11 mouse cellular contexts compared by ENCODE assay signal in genomic region chr9:101261989-101262571, GRCm38 (mm10). TPM values are rescaled to one million over a fixed set of nuclear protein-coding genes. Genes with fewer than 3 reads are reported as not detected.
DNase-seq lines count a peak whose midpoint lies in the region; ATAC-seq and TF ChIP-seq lines count a peak whose summit lies in the region.
"Had no signal": no experiment of that assay in that cellular context is flagged by ENCODE, and none has a peak within 500 bp of the region (broad histone marks: within the 10 kb centered on the region; RNA-seq: fewer than 3 reads in every experiment).

No protein-coding gene starts in this region.

- no peaks in the 10 kb centered on the region for H3K4me1 ChIP-seq in limb, embryonic 11.5 days (ENCODE audit: control insufficient read depth, insufficient read depth, low read length)
- H3K4me1 ChIP-seq in limb, embryonic 10.5 days, result peaks cover 10% of the 10 kb centered on the region
- H3K4me1 ChIP-seq in heart, embryonic 15.5 days (replicated peaks), result peaks cover 13% of the 10 kb centered on the region
- H3K4me1 ChIP-seq in stomach, postnatal 0 days (replicated peaks; ENCODE audit: control insufficient read depth, insufficient read depth), result no peaks in the 10 kb centered on the region
- H3K4me1 ChIP-seq in hindbrain, embryonic 10.5 days (replicated peaks), result peaks cover 5% of the 10 kb centered on the region; the same call in 1 of the 2 replicates

- TF ChIP-seq EP300 in stomach, postnatal 0 days (optimal IDR thresholded peaks at IDR 0.05), result no peak

- no peaks in the 10 kb centered on the region for H3K27me3 ChIP-seq in limb, embryonic 11.5 days (ENCODE audit: control insufficient read depth, insufficient read depth, low read length)
- no peaks in the 10 kb centered on the region for H3K27me3 ChIP-seq in limb, embryonic 10.5 days (ENCODE audit: low read depth, poor library complexity, severe bottlenecking)
- H3K27me3 ChIP-seq in heart, embryonic 15.5 days, result no peaks in the 10 kb centered on the region
- H3K27me3 ChIP-seq in stomach, postnatal 0 days (ENCODE audit: control insufficient read depth, insufficient read depth, low read length), result no peaks in the 10 kb centered on the region
- H3K27me3 ChIP-seq in hindbrain, embryonic 10.5 days (ENCODE audit: insufficient read depth, poor library complexity, severe bottlenecking), result no peaks in the 10 kb centered on the region
- H3K27me3 ChIP-seq: embryonic facial prominence, embryonic 13.5 days; limb, embryonic 12.5 days had no signal

- 61% methylated on average over 11 of the region's 11 CpGs for WGBS in limb, embryonic 11.5 days
- WGBS in limb, embryonic 10.5 days, result 61% methylated on average over 11 of the region's 11 CpGs
- 21% methylated on average over 11 of the region's 11 CpGs for WGBS in heart, embryonic 15.5 days
- 42% methylated on average over 11 of the region's 11 CpGs for whole genome bisulfite sequencing in stomach, postnatal 0 days
- 60% methylated on average over 11 of the region's 11 CpGs for WGBS in hindbrain, embryonic 10.5 days

- peak; percentile 17 for DNase-seq in limb, embryonic 11.5 days (ENCODE audit: low spot score)
- DNase-seq in limb, embryonic 10.5 days (ENCODE audit: low spot score), result no peak
- DNase-seq in adrenal gland, postnatal 36 days, result peak; percentile 82 to 85
- peak; percentile 92 to 95 for DNase-seq in kidney, postnatal 36 days
- no peak for DNase-seq in stomach, postnatal 0 days (ENCODE audit: low spot score)
- DNase-seq in hindbrain, embryonic 10.5 days (ENCODE audit: low spot score), result no peak

- no peak for TF ChIP-seq CTCF in stomach, postnatal 0 days (IDR thresholded peaks at IDR 0.05; ENCODE audit: low read depth)

- no peaks in the 10 kb centered on the region for H3K9me3 ChIP-seq in limb, embryonic 11.5 days (ENCODE audit: control insufficient read depth, low read length)
- H3K9me3 ChIP-seq in limb, embryonic 10.5 days (replicated peaks), result no peaks in the 10 kb centered on the region
- H3K9me3 ChIP-seq in heart, embryonic 15.5 days (replicated peaks), result no peaks in the 10 kb centered on the region
- H3K9me3 ChIP-seq in stomach, postnatal 0 days (ENCODE audit: control insufficient read depth, low read length), result no peaks in the 10 kb centered on the region
- H3K9me3 ChIP-seq in hindbrain, embryonic 10.5 days, result no peaks in the 10 kb centered on the region
- H3K9me3 ChIP-seq: embryonic facial prominence, embryonic 13.5 days; limb, embryonic 12.5 days had no signal

- H3K4me3 ChIP-seq in limb, embryonic 11.5 days (ENCODE audit: low read depth, low read length), result no peak overlapping the region
- H3K4me3 ChIP-seq in limb, embryonic 10.5 days, result no peak overlapping the region
- no peak overlapping the region for H3K4me3 ChIP-seq in heart, embryonic 15.5 days
- H3K4me3 ChIP-seq in stomach, postnatal 0 days (ENCODE audit: low read depth, low read length), result no peak overlapping the region
- H3K4me3 ChIP-seq in hindbrain, embryonic 10.5 days, result no peak overlapping the region
- H3K4me3 ChIP-seq: embryonic facial prominence, embryonic 13.5 days; limb, embryonic 12.5 days had no signal

- no peak overlapping the region for H3K27ac ChIP-seq in limb, embryonic 11.5 days (replicated peaks; ENCODE audit: low read depth, low read length)
- H3K27ac ChIP-seq in limb, embryonic 10.5 days, result no peak overlapping the region
- peak overlapping the region; percentile 61 for H3K27ac ChIP-seq in heart, embryonic 15.5 days
- H3K27ac ChIP-seq in stomach, postnatal 0 days (replicated peaks), result peak overlapping the region; percentile 56; the same call in 1 of the 2 replicates
- H3K27ac ChIP-seq in hindbrain, embryonic 10.5 days, result no peak overlapping the region
- H3K27ac ChIP-seq: embryonic facial prominence, embryonic 13.5 days; limb, embryonic 12.5 days had no signal

- H3K9ac ChIP-seq in limb, embryonic 11.5 days (ENCODE audit: low read length), result no peak overlapping the region
- no peak overlapping the region for H3K9ac ChIP-seq in heart, embryonic 15.5 days
- no peak overlapping the region for H3K9ac ChIP-seq in stomach, postnatal 0 days (ENCODE audit: low read length)
- H3K9ac ChIP-seq: embryonic facial prominence, embryonic 13.5 days; limb, embryonic 12.5 days had no signal

- no peak for ATAC-seq in limb, embryonic 11.5 days (ENCODE audit: insufficient number of reproducible peaks, low FRiP score, low TSS enrichment, low read depth)
- ATAC-seq in heart, embryonic 15.5 days (replicated peaks; ENCODE audit: insufficient number of reproducible peaks, insufficient read depth, low FRiP score, low read depth), result no peak
- peak; percentile 38; the same call in 1 of the 2 replicates for ATAC-seq in stomach, postnatal 0 days (ENCODE audit: low FRiP score, low TSS enrichment)
- no peak; the same call in 1 of the 2 replicates for ATAC-seq in megakaryocyte progenitor cell, adult 5-6 weeks (replicated peaks; ENCODE audit: poor library complexity)

- no peaks in the 10 kb centered on the region for H3K36me3 ChIP-seq in limb, embryonic 11.5 days (ENCODE audit: control insufficient read depth, insufficient read depth, low read length)
- no peaks in the 10 kb centered on the region for H3K36me3 ChIP-seq in limb, embryonic 10.5 days
- no peaks in the 10 kb centered on the region for H3K36me3 ChIP-seq in heart, embryonic 15.5 days
- no peaks in the 10 kb centered on the region for H3K36me3 ChIP-seq in stomach, postnatal 0 days (ENCODE audit: control insufficient read depth, insufficient read depth, low read length)
- no peaks in the 10 kb centered on the region for H3K36me3 ChIP-seq in hindbrain, embryonic 10.5 days
- H3K36me3 ChIP-seq: embryonic facial prominence, embryonic 13.5 days; G1E; limb, embryonic 12.5 days had no signal

- H3K4me2 ChIP-seq in limb, embryonic 11.5 days (ENCODE audit: low read depth, severe bottlenecking), result no peak overlapping the region
- peak overlapping the region; percentile 53 for H3K4me2 ChIP-seq in heart, embryonic 15.5 days
- peak overlapping the region; percentile 25; the same call in 1 of the 2 replicates for H3K4me2 ChIP-seq in stomach, postnatal 0 days (replicated peaks; ENCODE audit: low read depth)
- H3K4me2 ChIP-seq: embryonic facial prominence, embryonic 13.5 days; limb, embryonic 12.5 days had no signal

RNA-seq across cellular contexts. Expression of gene Ppp2r3a, which starts 10.5 kb away (rescaled TPM):
- polyA plus RNA-seq in limb, embryonic 11.5 days (2014; fragmentation: Nextera tagmentation; extraction: Ambion mirVana), result 12.5 and 15.2 TPM in 2 replicates
- 7.1 and 10.3 TPM in 2 replicates for polyA plus RNA-seq in limb, embryonic 10.5 days (2016; fragmentation: Nextera tagmentation; extraction: Ambion mirVana)
- total RNA-seq in adrenal gland, postnatal 36 days (2021), result 10 to 100 TPM; 22.2 to 27.7 TPM
- 75.1 and 84.7 TPM in 2 replicates for polyA plus RNA-seq in heart, embryonic 15.5 days (2015; fragmentation: Nextera tagmentation; extraction: Ambion mirVana)
- polyA plus RNA-seq in stomach, postnatal 0 days (2015; fragmentation: Nextera tagmentation; extraction: Ambion mirVana), result 6.8 TPM in 2 replicates
- 8.3 and 12.4 TPM in 2 replicates for total RNA-seq in megakaryocyte progenitor cell, adult 5-6 weeks (2015)
- total RNA-seq in megakaryocyte progenitor cell, adult 5-6 weeks (2017), result 7.9 and 9.4 TPM in 2 replicates
- polyA plus RNA-seq in hindbrain, embryonic 10.5 days (2016; fragmentation: Nextera tagmentation; extraction: Ambion mirVana), result 9.0 and 9.5 TPM in 2 replicates
- polyA plus RNA-seq: G1E had no signal

Comparison
In these comparisons a context has a peak if more than half of its experiments do, and no peak if none do; other contexts are left out.
1. DNase-seq: peak in limb, embryonic 11.5 days (single experiment), adrenal gland, postnatal 36 days (2 of 2) and kidney, postnatal 36 days (2 of 2); none in limb, embryonic 10.5 days (single experiment), stomach, postnatal 0 days (single experiment) and hindbrain, embryonic 10.5 days (single experiment).
2. H3K27ac ChIP-seq: peak in heart, embryonic 15.5 days (single experiment) and stomach, postnatal 0 days (single experiment); none in limb, embryonic 11.5 days (single experiment), limb, embryonic 10.5 days (single experiment) and hindbrain, embryonic 10.5 days (single experiment).